Mouse (Mus musculus) WW6 (cell line): ENCODE results near the gene Rab40c.
"Not testable (repeated sequence)": the region's sequence is repeated elsewhere in the genome, so short reads cannot be mapped to it uniquely, and the experiment has no call there.

Source experiments
- DNase-seq: peaks from one replicate; pipeline ENCODE4 v3.0.0-alpha.2; 2013; ENCODE audit warnings: low read depth, low spot score

The Rab40c gene

GRCm38 (mm10) chr17:25875171-25876136 lies 44.1 kb downstream of the Rab40c start:
- DNase-seq = no peak

- peak; percentile 66 for DNase-seq
Measured at GRCm38 (mm10) chr17:25874721-25875170, 44.8 kb downstream of the Rab40c start, which contains the start of gene Mettl26. TSS of gene Mettl26 (plus strand) at chr17:25875074.

GRCm38 (mm10) chr17:25874148-25874720 lies 45.3 kb downstream of the Rab40c start:
- DNase-seq = no peak

GRCm38 (mm10) chr17:25873405-25874147 lies 46.0 kb downstream of the Rab40c start:
- DNase-seq = no peak

GRCm38 (mm10) chr17:25872676-25873075 lies 46.9 kb downstream of the Rab40c start:
- no peak for DNase-seq

GRCm38 (mm10) chr17:25871566-25871965 lies 48.0 kb downstream of the Rab40c start:
- DNase-seq = not testable (repeated sequence)

GRCm38 (mm10) chr17:25869954-25870353 lies 49.6 kb downstream of the Rab40c start:
- no peak for DNase-seq

GRCm38 (mm10) chr17:25869498-25869897 lies 50.0 kb downstream of the Rab40c start:
- no peak for DNase-seq

- DNase-seq = no peak
Measured at GRCm38 (mm10) chr17:25868601-25869191, 50.8 kb downstream of the Rab40c start, which contains the start of gene Mcrip2. TSS of gene Mcrip2 (minus strand) at chr17:25868764.

- DNase-seq = no peak
Measured at GRCm38 (mm10) chr17:25867836-25868600, 51.5 kb downstream of the Rab40c start.

- no peak for DNase-seq
Measured at GRCm38 (mm10) chr17:25867509-25867835, 52.1 kb downstream of the Rab40c start.

GRCm38 (mm10) chr17:25866172-25866571 lies 53.4 kb downstream of the Rab40c start:
- no peak for DNase-seq

- DNase-seq = no peak
Measured at GRCm38 (mm10) chr17:25865288-25865687, 54.2 kb downstream of the Rab40c start.

GRCm38 (mm10) chr17:25864311-25864710 lies 55.2 kb downstream of the Rab40c start:
- DNase-seq = no peak

GRCm38 (mm10) chr17:25863681-25864080 lies 55.8 kb downstream of the Rab40c start:
- DNase-seq = no peak

- DNase-seq = no peak
Measured at GRCm38 (mm10) chr17:25861704-25862612, 57.6 kb downstream of the Rab40c start.

- no peak for DNase-seq
Measured at GRCm38 (mm10) chr17:25860832-25861703, 58.5 kb downstream of the Rab40c start, which contains the start of gene Wdr90. TSS of gene Wdr90 (minus strand) at chr17:25861501.

- no peak for DNase-seq
Measured at GRCm38 (mm10) chr17:25860229-25860628, 59.3 kb downstream of the Rab40c start.
